Mouse (Mus musculus) lung, adult 2 months (tissue): ENCODE data around the gene Dclk1. TPM values are rescaled to one million over a fixed set of nuclear protein-coding genes. Genes with fewer than 3 reads are reported as not detected.

Experiments used
- DNase-seq: peaks from one replicate; pipeline ENCODE4 v3.0.0; 2022
- H3K4me1 ChIP-seq: fragments of 200-500 bp; 2 replicates; pipeline ENCODE4 v1.6.1; 2011; ENCODE audit warnings: low read length; ENCODE audit not compliant: control insufficient read depth, insufficient read depth
- H3K4me3 ChIP-seq: fragments of 200-500 bp; replicated peaks from 2 replicates; pipeline ENCODE3; 2011; ENCODE audit warnings: low read depth, mild to moderate bottlenecking, control low read depth, low read length; ENCODE audit errors: extremely low read depth
- CTCF ChIP-seq: fragments of 200-500 bp; IDR thresholded peaks from 2 replicates; pipeline ENCODE4 v1.5.1; 2011; ENCODE audit warnings: mild to moderate bottlenecking, low read length, control low read depth; ENCODE audit not compliant: insufficient read depth
- POLR2A ChIP-seq: fragments of 200-500 bp; IDR thresholded peaks from 2 replicates; pipeline ENCODE4 v1.6.1; 2011; ENCODE audit warnings: low read depth, mild to moderate bottlenecking, control low read depth, low read length, borderline replicate concordance; ENCODE audit errors: extremely low read depth
- whole genome bisulfite sequencing: fragments of 180-500 bp; shearing (Covaris S2); methylation state at CpG from one replicate; pipeline ENCODE4 v1.1.7; 2018; 5-methylcytosine and 5-hydroxymethylcytosine counted together
- polyA plus RNA-seq: library from polyadenylated mRNA; depleted of rRNA; stranded (reverse); fragments of >200 nt; gene quantifications from 2 replicates; pipeline ENCODE4 v1.2.3, GENCODE M21; 2012

Gene Dclk1
- polyA plus RNA-seq, 1 experiment, result 1.9 TPM

- TF ChIP-seq CTCF (no peak), POLR2A (no peak)
- no peak overlapping the region for H3K4me3 ChIP-seq
- no peak for DNase-seq
- 91% methylated on average over 2 of the region's 2 CpGs for WGBS
- H3K4me1 ChIP-seq, result no peaks in the 10 kb centered on the region
These were observed 8.5 kb downstream of the Dclk1 start for GRCm38 (mm10) chr3:55250631-55251030.

- WGBS, result 46% methylated on average over 7 of the region's 7 CpGs
- no peak for TF ChIP-seq POLR2A
- TF ChIP-seq CTCF, result no peak
- DNase-seq, result no peak
- no peaks in the 10 kb centered on the region for H3K4me1 ChIP-seq
- no peak overlapping the region for H3K4me3 ChIP-seq
These were observed 18.0 kb downstream of the Dclk1 start for GRCm38 (mm10) chr3:55260139-55260538.

- 80% methylated on average over 5 of the region's 5 CpGs for WGBS
- no peaks in the 10 kb centered on the region for H3K4me1 ChIP-seq
- H3K4me3 ChIP-seq, result no peak overlapping the region
- DNase-seq, result no peak
- TF ChIP-seq POLR2A (no peak), CTCF (no peak)
These were observed 23.9 kb downstream of the Dclk1 start for GRCm38 (mm10) chr3:55266091-55266490.

GRCm38 (mm10) chr3:55269802-55270201, 27.6 kb downstream of the Dclk1 start:
- H3K4me1 ChIP-seq, result no peaks in the 10 kb centered on the region
- TF ChIP-seq CTCF (no peak), POLR2A (no peak)
- H3K4me3 ChIP-seq, result no peak overlapping the region
- no peak for DNase-seq
- WGBS, result 79% methylated on average over 4 of the region's 4 CpGs

- no peak overlapping the region for H3K4me3 ChIP-seq
- TF ChIP-seq CTCF (no peak), POLR2A (no peak)
- DNase-seq, result no peak
- WGBS, result 82% methylated on average over 3 of the region's 3 CpGs
- H3K4me1 ChIP-seq, result no peaks in the 10 kb centered on the region
These were observed 28.2 kb downstream of the Dclk1 start for GRCm38 (mm10) chr3:55270345-55270744.

GRCm38 (mm10) chr3:55270920-55271319, 28.8 kb downstream of the Dclk1 start:
- 85% methylated on average over 5 of the region's 5 CpGs for WGBS
- no peak overlapping the region for H3K4me3 ChIP-seq

GRCm38 (mm10) chr3:55272536-55272935, 30.4 kb downstream of the Dclk1 start:
- WGBS, result 67% methylated on average over 6 of the region's 6 CpGs

More at GRCm38 (mm10) chr3:55270920-55271319, 28.8 kb downstream of the Dclk1 start:
- no peak for DNase-seq
- H3K4me1 ChIP-seq, result no peaks in the 10 kb centered on the region
- TF ChIP-seq POLR2A (no peak), CTCF (no peak)

GRCm38 (mm10) chr3:55276446-55276845, 34.3 kb downstream of the Dclk1 start:
- Histone ChIP-seq H3K4me3 (no peak overlapping the region), H3K4me1 (no peaks in the 10 kb centered on the region)
- WGBS, result 87% methylated on average over 3 of the region's 3 CpGs
- DNase-seq, result no peak
- TF ChIP-seq CTCF (no peak), POLR2A (no peak)

More at GRCm38 (mm10) chr3:55272536-55272935, 30.4 kb downstream of the Dclk1 start:
- TF ChIP-seq POLR2A, result no peak
- TF ChIP-seq CTCF, result no peak
- Histone ChIP-seq H3K4me3 (no peak overlapping the region), H3K4me1 (no peaks in the 10 kb centered on the region)
- DNase-seq, result no peak

- DNase-seq, result no peak
- H3K4me1 ChIP-seq, result no peaks in the 10 kb centered on the region
- WGBS, result 85% methylated on average over 1 of the region's 1 CpGs
- no peak overlapping the region for H3K4me3 ChIP-seq
- no peak for TF ChIP-seq POLR2A
- TF ChIP-seq CTCF, result no peak
These were observed 34.7 kb downstream of the Dclk1 start for GRCm38 (mm10) chr3:55276851-55277250.

- 55% methylated on average over 1 of the region's 1 CpGs for WGBS
- Histone ChIP-seq H3K4me3 (no peak overlapping the region), H3K4me1 (no peaks in the 10 kb centered on the region)
- no peak for DNase-seq
- TF ChIP-seq CTCF, result no peak
- TF ChIP-seq POLR2A, result no peak
These were observed 35.7 kb downstream of the Dclk1 start for GRCm38 (mm10) chr3:55277829-55278228.
